Mouse (Mus musculus) mouse trophoblast stem cell (cell line): ENCODE measurements around the gene Tsen54.

ENCODE experiments used
- in situ Hi-C, 2 experiments: fragments of 300-500 bp; cut with MseI, MboI; formaldehyde crosslinking; loops; 2 replicates in 1 of 2; 3 replicates in 1 of 2; pipeline ENCODE4 v1.15.1; 2025

Tsen54 gene

GRCm38 (mm10) chr11:115803072-115803709 lies 11.3 kb upstream of the Tsen54 start:
- in situ Hi-C loops, result no loop called here

GRCm38 (mm10) chr11:115805005-115805404 lies 9.5 kb upstream of the Tsen54 start:
- in situ Hi-C loops, result no loop called here

- in situ Hi-C loops, result no loop called here
These were observed 8.4 kb upstream of the Tsen54 start for GRCm38 (mm10) chr11:115806154-115806553.

GRCm38 (mm10) chr11:115807306-115807705 lies 7.2 kb upstream of the Tsen54 start:
- in situ Hi-C loops, result no loop called here

GRCm38 (mm10) chr11:115807971-115808370 lies 6.6 kb upstream of the Tsen54 start:
- in situ Hi-C loops, result no loop called here

DNA sequence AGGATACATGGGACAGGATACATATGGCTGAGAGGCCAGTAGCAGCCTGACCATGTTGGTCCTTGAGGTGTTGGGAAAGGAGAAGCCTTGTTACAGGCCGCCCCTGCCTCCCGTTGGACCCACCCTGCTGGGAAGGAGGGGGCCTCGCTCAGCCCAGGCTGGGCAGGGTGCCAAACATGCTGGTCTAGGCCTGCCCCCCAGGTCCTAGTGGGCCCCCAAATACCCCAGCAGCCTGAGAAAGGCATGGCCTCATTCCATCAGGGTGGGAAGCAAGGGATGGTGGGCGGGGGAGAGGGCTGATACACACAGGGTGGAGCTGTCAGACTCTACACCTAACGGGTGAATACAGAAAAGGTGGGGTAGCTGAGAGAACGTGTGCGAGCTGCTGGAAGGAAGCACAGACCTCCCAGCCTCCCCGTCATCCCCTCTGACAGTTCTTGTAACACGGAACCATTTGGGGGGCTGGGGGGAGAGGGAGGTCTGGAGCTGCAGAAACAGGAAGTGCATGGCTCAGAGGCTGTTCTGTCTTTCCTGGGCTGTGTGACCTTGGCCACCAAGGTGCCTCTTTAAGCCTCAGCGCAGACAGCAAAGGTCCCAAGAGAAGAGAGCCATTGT lies 5.7 kb upstream of the Tsen54 start:
- in situ Hi-C loops, result no loop called here

GRCm38 (mm10) chr11:115809311-115809781 lies 5.2 kb upstream of the Tsen54 start:
- in situ Hi-C loops, result no loop called here

- in situ Hi-C loops, result loop anchor here (5.0 kb wide), 1 partner anchor 83 kb away; no protein-coding TSS in a partner anchor
These were observed 4.1 kb upstream of the Tsen54 start for GRCm38 (mm10) chr11:115810377-115810776.

DNA sequence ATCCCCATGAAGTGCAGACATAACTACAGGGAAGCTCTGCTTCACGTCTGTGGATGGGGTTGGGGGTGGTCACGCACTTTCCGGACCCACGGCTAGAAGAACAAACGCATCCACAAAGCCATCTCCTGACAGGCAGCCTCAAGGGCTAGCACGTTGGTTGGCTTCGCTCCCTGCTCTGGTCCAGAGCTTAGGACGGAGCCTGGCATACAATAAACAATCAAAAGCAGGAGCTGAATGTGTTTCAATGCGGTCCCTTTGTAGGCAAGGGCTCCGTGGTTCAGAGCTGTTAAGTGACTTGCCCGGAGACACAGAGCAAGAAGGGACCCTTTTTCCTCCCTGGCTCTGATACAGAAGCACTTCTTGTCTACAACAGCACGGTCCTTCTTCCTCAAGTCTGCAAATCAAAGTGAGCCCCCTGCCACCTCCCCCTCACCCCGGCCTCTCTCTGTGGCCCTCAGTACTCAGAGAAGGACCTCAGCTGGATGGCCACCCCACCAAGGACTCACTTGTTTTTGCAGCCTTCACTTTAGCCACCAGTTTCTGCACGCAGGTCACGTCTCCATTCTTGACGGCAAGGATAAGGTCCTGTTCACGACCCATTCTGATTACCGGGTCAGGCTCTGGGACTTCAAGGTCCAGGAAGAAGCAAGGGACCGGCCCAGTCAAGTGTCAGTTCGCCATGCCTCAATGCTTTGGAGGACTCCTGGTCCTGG lies 3.0 kb upstream of the Tsen54 start:
- in situ Hi-C loops, result loop anchor here (5.0 kb wide), 1 partner anchor 84 kb away; no protein-coding TSS in a partner anchor

- in situ Hi-C loops, result loop anchor here (5.0 kb wide), 1 partner anchor 85 kb away; no protein-coding TSS in a partner anchor
These were observed 2.4 kb upstream of the Tsen54 start for GRCm38 (mm10) chr11:115812095-115812494.

GRCm38 (mm10) chr11:115812533-115813420 lies 1.7 kb upstream of the Tsen54 start:
- in situ Hi-C loops, result loop anchor here (5.0 kb wide), 1 partner anchor 85 kb away; no protein-coding TSS in a partner anchor

GRCm38 (mm10) chr11:115813507-115814296 lies 822 bp upstream of the Tsen54 start, which contains the start of gene Caskin2:
Gene Caskin2, minus strand, starts transcription at chr11:115813639.
- in situ Hi-C loops, result loop anchor here (5.0 kb wide), 1 partner anchor 86 kb away; no protein-coding TSS in a partner anchor

DNA sequence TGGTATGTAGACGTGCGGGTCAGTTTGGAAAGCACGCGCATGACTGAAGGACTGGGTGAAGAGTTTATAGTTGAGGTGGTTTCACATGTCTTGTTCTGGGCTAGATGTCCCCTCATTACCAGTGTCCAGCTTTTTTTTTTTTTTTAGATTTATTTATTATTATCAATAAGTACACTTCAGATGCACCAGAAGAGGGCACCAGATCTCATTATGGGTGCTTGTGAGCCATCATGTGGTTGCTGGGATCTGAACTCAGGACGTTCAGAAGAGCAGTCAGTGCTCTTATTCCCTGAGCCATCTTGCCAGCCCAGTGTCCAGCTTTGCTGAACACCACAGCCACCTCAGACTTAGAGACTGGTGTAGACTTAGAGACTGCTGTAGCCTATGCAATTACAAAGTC lies 2.8 kb downstream of the Tsen54 start:
- in situ Hi-C loops, result no loop called here

DNA sequence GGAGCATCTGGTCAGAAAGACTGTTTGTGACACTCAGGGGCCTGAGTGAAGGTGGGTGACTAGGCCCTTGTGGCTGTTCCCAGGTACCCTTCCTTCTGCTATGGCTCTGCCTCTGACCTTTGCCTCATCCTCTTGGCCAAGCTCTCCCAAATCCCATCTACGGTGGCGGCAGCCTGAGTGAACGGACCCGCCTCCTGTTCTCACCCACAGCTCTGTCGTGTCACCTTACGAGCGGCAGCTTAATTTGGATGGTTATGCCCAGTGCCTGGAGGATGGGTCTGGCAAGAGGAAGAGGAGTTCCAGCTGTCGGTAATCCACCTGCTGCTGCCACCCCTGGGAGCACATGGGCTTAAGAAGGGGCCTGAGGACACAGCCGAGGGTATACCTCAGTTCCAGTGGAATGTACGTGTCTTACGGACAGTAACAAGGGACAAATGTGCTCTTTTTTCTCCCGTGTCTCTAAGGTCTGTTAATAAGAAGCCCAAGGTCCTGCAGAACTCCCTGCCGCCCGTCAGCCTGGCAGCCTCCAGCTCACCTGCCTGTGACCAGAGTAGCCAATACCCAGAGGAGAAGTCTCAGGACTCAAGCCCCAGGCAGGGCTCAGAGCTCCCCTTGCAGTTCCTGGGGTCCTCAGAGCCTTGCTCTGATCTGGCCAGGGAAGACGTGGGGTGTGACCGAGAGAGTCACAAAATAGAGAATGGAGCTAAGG lies 5.5 kb downstream of the Tsen54 start:
- in situ Hi-C loops, result no loop called here

DNA sequence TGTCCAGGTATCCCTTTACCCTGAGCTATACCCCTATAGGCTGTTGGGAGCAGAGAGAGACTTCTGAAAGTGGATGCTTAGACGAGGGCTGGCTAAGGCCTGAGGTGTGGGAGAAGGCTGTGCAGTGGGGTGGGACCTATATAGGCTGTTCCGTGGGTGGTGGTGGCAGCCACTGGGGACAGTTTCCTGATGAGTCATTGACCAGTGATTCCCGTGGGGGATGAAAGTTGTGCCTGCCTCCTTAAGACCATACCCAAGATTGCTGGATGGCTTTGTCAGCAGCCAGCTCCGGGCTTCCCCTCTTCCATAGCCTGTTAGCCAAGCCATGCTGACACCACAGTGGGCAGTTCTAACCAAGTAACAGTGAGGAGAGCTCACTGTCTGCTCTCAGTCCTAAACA lies 6.5 kb downstream of the Tsen54 start:
- in situ Hi-C loops, result no loop called here

DNA sequence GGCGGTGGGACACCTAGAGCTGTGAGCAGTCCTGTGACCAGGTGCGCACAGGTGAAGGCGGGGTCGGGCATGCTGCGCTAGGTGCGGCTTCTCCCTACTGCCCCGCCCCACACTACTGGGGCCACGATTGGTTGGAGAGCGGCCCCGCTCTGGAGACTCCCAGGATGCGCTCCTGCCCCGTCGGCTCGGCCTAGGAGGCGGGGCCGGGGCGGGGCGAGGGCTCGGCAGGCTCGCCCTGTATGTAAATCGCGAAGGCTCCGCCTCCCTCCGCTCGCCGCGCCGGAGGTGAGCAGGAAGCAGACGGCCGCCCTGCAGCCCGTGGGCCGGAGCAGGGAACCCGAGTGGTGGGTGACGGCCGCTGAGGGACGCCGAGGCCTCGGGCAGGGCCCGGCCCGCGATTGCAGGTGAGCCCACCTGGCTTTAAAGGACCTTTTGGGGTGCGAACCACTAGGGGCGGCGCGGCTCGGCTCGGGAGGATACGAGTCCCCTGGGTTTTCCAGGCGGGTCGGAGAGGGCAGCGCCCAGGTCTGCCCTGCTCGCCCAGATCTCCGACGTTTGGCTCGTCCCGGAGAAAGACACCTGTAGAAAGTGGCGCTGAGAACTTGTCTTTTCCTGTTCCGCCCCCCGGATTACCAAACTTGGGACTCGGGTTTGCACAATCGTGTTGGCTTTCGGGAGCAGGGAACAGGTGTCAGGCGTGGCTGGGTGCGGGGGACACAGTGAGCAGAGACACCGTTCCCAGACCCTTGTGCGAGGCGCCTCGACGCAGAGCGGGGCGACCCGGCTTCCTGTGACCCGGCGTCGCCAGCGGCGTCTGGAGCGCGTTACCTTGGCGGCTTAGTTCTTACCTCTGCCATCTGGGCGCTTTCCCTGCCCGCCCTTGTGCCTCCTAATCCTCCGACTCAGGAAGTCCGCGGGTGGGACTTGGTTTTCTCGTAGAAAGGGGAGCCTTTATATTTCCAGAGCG lies 9.5 kb downstream of the Tsen54 start, which contains the start of gene Llgl2:
Gene Llgl2, plus strand, starts transcription at position 276 of the 967 bp plus-strand sequence.
- in situ Hi-C loops, result no loop called here

DNA sequence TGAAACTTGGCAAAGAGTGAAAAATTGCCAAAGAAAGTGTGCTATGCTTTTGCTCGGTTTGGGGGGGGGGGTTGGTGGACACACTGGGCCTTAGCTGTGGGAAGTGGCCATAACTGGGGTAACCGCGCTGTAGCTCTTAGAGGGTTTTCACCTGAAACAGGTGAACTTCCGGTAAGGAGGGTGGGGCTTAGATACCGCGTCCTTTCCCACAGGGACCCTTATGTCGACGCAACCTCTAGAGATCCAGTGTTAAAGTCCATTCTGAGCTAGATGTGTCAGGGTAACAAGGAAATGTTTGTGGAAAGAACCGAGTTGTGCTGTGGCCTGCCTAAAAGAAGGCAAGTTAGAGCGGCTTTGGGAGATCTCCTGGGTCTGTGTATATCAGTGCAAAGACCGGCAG lies 10.3 kb downstream of the Tsen54 start:
- in situ Hi-C loops, result no loop called here

GRCm38 (mm10) chr11:115826487-115826886 lies 12.0 kb downstream of the Tsen54 start:
- in situ Hi-C loops, result no loop called here

DNA sequence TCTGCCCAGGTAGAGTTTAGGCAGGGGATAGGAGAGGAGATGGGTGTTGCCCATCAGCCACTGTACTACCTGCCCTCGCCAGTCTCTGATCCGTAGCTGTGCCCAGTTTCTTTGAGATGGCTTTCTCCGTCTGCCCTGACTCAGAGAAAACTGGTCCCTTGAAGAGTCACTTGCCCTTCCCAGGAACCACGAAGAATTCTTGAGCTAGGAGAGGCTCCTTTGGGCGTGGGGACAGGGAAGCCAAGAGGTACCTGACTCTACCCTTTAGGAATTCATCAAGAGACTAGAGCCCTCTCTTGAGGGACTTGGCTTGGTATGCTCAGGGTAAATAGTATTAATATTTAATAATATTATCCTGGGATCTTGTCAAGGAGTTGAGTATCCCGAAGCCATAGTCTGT lies 13.1 kb downstream of the Tsen54 start:
- in situ Hi-C loops, result no loop called here
